Mouse (Mus musculus) kidney, adult 8-10 months (tissue): ENCODE measurements around the gene Kcnj6.
A peak's percentile ranks its signal among the peaks of the same experiment; 100 is the strongest.

ENCODE experiments used
- DNase-seq, 2 experiments: peaks; one replicate each; pipeline ENCODE4 v3.0.0; 2022

Gene Kcnj6

DNA sequence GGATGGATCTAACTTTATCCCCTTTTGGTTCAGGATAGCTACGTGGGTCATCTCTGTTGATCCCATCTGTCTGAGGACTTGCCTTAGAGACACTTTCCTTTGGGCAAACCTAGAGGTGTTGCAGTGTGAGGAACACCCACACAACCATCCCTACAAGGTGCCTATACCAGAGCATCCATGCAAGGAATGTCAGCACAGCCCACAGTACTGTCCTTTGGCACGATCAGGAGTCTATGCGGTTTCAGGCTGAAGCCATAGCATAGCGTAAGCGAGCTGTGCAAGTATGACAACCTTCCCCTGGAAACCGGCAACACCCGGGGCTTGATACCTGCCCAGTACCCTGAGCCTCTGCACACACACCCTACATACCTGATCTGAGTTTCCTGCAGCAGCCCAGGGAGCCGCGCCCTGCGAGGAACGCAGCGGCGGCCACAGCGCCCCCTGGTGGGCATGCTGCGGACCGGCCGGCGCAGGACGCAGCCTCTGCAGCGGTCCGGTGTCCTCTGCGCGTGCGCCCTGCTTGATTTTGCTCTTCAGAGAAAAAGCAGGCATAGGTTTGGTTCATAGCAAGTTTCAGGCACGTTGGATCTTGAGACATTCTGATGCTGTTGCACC, 283.9 kb downstream of the Kcnj6 start:
- DNase-seq: peak; percentile 61 to 75

DNA sequence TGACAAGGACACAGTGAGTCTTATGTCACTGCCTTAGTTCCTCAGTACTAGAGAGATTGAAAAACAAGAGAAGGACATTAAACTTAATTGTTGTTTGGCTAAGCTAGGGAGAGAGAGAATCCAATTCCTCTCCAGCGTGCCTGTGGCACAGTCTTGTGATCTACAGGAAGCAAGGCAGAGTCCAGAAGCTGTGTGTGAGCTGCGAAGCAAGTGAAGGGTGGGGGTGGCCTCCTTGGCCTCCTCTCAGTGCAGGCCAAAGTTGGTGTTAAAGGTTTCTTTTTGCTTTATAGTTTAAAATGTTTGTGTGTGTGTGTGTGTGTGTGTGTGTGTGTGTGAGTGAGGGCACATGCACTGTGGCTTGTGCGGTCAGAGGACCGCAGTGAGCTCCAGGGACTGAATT, 295.5 kb downstream of the Kcnj6 start:
- peak in 1 of 2 experiments; percentile 35 for DNase-seq

DNA sequence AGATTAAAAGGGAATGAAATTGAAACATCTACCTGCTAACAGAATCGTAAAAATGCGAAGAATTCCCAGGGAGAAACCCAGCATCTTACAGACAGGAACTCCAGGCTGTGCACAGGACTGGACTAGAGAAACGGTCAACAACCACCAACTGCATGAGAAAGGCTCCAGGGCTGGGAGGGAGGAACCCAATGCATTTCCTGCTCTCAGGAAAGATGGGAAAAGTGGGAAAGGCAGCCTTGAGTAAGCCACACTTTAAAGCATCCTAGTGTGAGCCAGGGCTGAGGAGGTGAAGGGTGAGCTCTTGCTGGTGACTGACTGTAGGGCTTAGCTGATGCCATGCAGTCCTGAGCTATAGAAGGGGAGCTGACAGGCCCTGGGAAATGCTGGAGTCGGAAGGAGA, 296.4 kb downstream of the Kcnj6 start:
- no peak for DNase-seq
